Mouse (Mus musculus) liver, embryonic 14 days (tissue): ENCODE results near the gene Naip6. TPM values are rescaled to one million over a fixed set of nuclear protein-coding genes. Genes with fewer than 3 reads are reported as not detected.

Experiments
- polyA plus RNA-seq: library from polyadenylated mRNA; depleted of rRNA; stranded (reverse); fragments of >200 nt; gene quantifications from 2 replicates; pipeline ENCODE4 v1.2.3, GENCODE M21; 2012; rRNA removed

Naip6 gene
- polyA plus RNA-seq: 0.72 and 0.93 TPM in 2 replicates

DNA sequence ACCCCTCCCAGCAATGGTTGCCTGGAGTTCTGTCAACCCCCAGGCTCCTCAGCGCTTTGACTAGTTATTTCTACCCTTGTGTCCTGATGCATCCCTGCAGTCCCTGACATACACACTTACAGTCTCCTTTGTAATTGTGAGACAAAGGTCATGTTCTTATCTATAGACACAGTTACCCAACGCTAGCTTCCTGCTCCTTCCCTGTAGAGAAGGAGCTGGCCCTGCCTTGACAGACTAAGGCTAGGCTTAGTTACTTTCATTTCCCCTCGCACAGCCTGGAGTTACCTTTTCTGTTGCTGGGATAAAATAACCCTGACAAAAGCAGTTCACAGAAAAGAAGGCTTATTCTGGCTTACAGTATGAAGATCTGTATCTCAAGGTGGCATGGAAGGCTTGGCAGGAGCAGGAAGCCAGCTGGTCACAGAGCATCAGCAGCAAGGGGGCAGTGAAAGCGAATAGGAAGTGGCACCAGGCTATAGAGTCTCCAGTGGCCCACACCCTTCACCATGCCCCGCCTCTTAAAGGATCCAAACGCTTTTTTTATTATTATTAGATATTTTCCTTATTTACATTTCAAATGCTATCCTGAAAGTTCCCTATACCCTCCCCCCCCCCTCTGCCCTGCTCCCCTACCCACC lies at the start of gene Naip6:
Gene Naip6 (minus strand): TSS at position 419 of the 638 bp plus-strand sequence.

DNA sequence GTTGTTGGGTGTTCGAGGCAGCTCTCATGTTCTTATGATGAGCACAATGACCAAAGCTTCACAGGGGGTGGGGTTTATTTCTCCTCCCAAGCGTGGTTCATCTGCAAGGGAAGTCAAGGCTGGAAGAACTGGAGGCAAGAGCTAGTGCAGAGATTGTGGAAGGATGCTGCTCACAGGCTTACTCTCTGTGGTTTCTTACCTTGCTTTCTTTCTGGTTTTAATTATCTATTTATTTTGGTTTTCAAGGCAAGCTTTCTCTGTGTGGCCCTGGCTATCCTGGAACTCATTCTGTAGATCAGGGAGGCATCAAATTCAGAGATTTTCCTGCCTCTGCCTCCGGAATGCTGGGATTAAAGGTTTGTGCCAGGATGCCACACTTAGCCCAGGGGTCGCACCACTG lies 71.3 kb downstream of the Naip6 start, which contains the start of gene Naip5:
Gene Naip5 (minus strand): TSS at position 101 of the 400 bp plus-strand sequence.

Other genes with a start within 250 kb of the Naip6 start
- 6.2 and 7.2 TPM in 2 replicates for gene Bdp1, start 213.6 kb downstream of the Naip6 start, polyA plus RNA-seq
- 10.2 and 11.0 TPM in 2 replicates for gene Serf1, start 209.7 kb downstream of the Naip6 start, polyA plus RNA-seq
- gene Smn1, start 192.8 kb downstream of the Naip6 start, polyA plus RNA-seq: 27.0 and 30.0 TPM in 2 replicates
- gene Naip2, start 115.6 kb downstream of the Naip6 start, polyA plus RNA-seq: 1.7 and 2.5 TPM in 2 replicates
- gene Naip5, start 71.4 kb downstream of the Naip6 start, polyA plus RNA-seq: 0.78 and 1.0 TPM in 2 replicates
- gene Naip1, start 135.2 kb upstream of the Naip6 start, polyA plus RNA-seq: 0.01 TPM in 1 of 2 replicates, not detected in the other
- gene Gtf2h2, start 174.9 kb upstream of the Naip6 start, polyA plus RNA-seq: 28.1 and 30.8 TPM in 2 replicates
- 3.0 and 3.3 TPM in 2 replicates for gene Ocln, start 235.0 kb upstream of the Naip6 start, polyA plus RNA-seq